Mouse (Mus musculus) olfactory bulb, adult 2 months (tissue): ENCODE results near the gene Celsr3.

Experiments used
- CTCF ChIP-seq: fragments of 200-500 bp; IDR thresholded peaks from 2 replicates; pipeline ENCODE4 v1.5.1; 2012; ENCODE audit warnings: low read depth, mild to moderate bottlenecking, low read length, moderate library complexity; ENCODE audit not compliant: insufficient read depth
- POLR2A ChIP-seq: fragments of 200-500 bp; IDR thresholded peaks from 2 replicates; pipeline ENCODE4 v1.6.1; 2012; ENCODE audit warnings: mild to moderate bottlenecking, low read depth, low read length, moderate library complexity; ENCODE audit not compliant: insufficient read depth

GRCm38 (mm10) chr9:108842989-108843388 is 16.9 kb downstream of the Celsr3 start:
- TF ChIP-seq CTCF (no peak), POLR2A (no peak)
